Mouse (Mus musculus): ENCODE results near the gene Ebf4. TPM values are rescaled to one million over a fixed set of nuclear protein-coding genes. Genes with fewer than 3 reads are reported as not detected.

Ebf4 gene
- polyA plus RNA-seq, 1 experiment from 2014 or later, result 0.58 TPM

DNA sequence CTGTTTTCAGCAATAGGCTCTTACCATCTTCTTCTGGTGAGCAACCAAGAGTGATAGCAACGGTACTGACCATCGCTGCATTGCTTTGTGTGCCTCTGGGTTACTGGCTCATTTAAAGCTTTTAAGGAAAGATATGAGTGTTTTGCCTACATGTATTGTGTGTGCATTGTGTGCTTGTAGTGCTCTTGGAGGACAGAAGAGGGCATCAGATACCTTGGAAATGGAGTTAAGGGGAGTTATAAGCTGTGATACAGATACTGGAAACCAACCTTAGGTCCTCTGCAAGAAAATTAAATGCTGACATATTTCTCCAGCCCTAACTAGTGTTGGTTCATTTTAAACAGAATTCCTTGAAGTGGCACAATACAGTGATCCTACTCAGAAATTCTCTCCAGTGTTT lies 93.8 kb downstream of the Ebf4 start:
- Histone ChIP-seq H3K4me3 (no peak overlapping the region), H3K4me1 (replicated peaks) (no peaks in the 10 kb centered on the region), H3K4me2 (no peak overlapping the region), H3K9me3 (replicated peaks) (no peaks in the 10 kb centered on the region), H3K9ac (no peak overlapping the region), H3K27ac (no peak overlapping the region), H3K36me3 (no peaks in the 10 kb centered on the region), H3K27me3 (no peaks in the 10 kb centered on the region)
- 83% methylated on average over 2 of the region's 2 CpGs for WGBS
- no peak for ATAC-seq (replicated peaks; ENCODE audit: insufficient number of reproducible peaks, insufficient read depth, low FRiP score, low read depth)

DNA sequence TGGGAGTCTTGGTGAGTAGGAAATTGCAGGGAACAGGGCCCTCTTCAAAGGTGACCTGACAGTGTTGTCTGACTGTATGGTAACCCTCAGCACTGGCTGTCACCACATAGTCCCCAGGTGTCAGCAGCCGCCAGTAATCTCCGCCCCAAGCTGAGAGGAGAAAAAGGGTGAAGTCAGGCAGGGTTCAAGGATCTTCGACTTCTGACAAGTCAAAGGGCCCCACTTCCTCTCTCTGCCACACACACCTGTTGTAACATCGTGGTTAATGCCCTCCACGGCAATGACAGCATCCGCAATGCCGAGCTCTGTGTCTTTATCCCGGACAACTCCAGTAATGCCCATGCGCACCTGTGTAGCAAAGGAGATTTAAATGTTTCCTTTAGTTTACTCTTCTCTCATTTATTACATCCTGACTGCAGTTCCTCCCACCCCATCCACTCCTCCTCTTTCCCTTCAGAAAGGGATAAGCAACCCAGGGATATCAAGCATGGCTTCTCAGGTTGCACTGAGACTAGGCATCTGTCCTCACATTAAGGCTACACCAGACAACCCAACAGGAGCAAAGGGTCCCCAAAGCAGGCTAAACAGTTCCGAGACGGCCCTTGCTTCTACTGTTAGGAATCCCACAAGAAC lies 96.1 kb downstream of the Ebf4 start:
- no peak for ATAC-seq (replicated peaks; ENCODE audit: insufficient number of reproducible peaks, insufficient read depth, low FRiP score, low read depth)
- H3K9ac ChIP-seq, result no peak overlapping the region
- H3K27ac ChIP-seq, result no peak overlapping the region
- H3K9me3 ChIP-seq (replicated peaks), result no peaks in the 10 kb centered on the region
- H3K4me2 ChIP-seq, result no peak overlapping the region
- no peaks in the 10 kb centered on the region for H3K36me3 ChIP-seq
- no peak overlapping the region for H3K4me3 ChIP-seq
- WGBS, result 73% methylated on average over 11 of the region's 11 CpGs
- no peaks in the 10 kb centered on the region for H3K4me1 ChIP-seq (replicated peaks)
- H3K27me3 ChIP-seq, result no peaks in the 10 kb centered on the region

DNA sequence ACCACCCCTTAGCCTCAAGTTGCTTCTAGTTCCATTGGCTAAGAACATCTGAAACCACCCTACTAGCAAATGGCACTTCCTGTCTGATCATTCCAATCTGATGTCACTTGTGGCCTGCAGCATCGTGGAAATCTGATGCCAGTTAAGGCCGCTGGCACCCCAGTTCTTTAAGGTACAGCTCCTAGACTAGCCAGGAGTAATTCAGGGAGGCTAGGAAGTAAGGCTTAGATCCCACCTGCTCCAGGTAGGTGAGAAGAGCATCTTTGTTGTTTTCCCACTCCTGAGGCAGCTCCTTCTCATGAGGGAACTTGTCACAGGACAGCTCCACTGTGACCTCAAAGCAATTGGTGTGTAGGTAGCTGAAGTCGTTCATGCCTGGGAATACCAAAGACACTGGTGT lies 97.9 kb downstream of the Ebf4 start:
- H3K27ac ChIP-seq, result no peak overlapping the region
- H3K4me3 ChIP-seq, result no peak overlapping the region
- WGBS, result 76% methylated on average over 3 of the region's 3 CpGs
- no peaks in the 10 kb centered on the region for H3K36me3 ChIP-seq
- H3K4me1 ChIP-seq (replicated peaks), result peaks cover 12% of the 10 kb centered on the region
- H3K9me3 ChIP-seq (replicated peaks), result no peaks in the 10 kb centered on the region
- H3K4me2 ChIP-seq, result no peak overlapping the region
- H3K9ac ChIP-seq, result no peak overlapping the region
- ATAC-seq (replicated peaks; ENCODE audit: insufficient number of reproducible peaks, insufficient read depth, low FRiP score, low read depth), result no peak
- 0 out of 2 replicates have a peak, but pooled peaks cover 10% of the 10 kb centered on the region for H3K27me3 ChIP-seq

DNA sequence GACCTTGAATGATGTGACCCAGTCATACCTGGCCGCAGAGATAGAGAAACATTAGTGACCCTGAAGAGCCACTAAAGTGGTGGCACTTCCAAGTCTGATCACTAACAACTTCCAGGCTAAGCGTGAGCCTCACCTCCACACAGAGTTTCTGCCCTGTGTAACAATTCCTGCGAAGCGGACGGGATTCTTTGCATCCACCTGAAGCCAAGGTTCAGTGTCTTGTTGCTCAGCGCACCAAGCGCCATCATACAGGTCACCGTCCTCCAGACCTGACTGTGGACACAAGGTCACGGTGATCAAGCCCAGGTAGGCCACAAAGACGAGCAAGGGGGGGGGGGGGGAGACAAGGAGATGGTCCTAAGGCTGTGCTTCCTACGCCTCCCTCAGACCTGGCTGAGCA lies 100.7 kb downstream of the Ebf4 start:
- WGBS, result 95% methylated on average over 11 of the region's 11 CpGs
- no peak for ATAC-seq (replicated peaks; ENCODE audit: insufficient number of reproducible peaks, insufficient read depth, low FRiP score, low read depth)
- no peak overlapping the region for H3K27ac ChIP-seq

DNA sequence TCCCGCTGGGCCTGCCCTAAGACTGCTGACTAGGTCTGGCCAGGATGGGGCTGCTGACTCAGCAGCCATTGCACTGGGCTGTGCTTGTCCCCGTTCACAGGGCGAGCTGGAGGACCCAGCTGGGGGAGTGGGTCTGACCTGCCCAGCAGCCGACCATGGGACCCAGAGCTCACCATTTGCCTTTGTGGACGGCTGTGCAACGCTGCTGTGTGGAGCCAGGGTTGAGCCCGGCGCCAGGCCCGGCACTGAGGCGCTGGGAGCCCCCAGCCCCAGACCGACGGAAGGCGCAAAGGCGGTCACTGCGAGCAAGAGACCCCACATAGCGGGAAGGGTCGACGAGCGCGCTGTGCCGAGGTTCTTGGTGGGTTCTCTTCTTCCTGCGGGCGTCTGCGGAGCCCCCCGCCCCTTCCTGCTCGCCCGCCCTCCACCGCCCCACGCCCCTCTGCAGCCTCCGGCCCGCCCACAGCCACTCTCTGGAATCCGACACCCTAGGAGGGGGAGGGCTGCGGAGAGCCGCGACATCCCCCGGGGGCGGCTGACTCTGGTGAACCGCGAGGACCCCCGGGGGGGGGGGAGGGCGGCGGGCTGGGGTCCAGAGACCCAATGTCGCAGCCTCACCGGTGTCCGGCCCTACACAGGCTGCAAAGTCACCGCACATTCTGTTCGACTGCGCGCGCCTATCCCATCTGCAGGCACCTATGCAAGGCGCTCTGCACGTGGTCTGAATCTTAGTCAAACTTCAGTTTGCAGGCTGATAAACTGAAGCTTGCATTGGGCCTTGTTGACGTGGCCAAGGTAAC lies 102.4 kb downstream of the Ebf4 start, which contains the start of gene Cpxm1:
Cpxm1 (minus strand) TSS at position 389 of the 800 bp plus-strand sequence.
- Histone ChIP-seq H3K27me3 (peaks cover 21% of the 10 kb centered on the region), H3K9me3 (replicated peaks) (no peaks in the 10 kb centered on the region), H3K4me2 (peak within 1 kb of the TSS; percentile 98), H3K36me3 (no peaks in the 10 kb centered on the region), H3K9ac (peak within 1 kb of the TSS; percentile 63), H3K4me3 (peak within 1 kb of the TSS; percentile 69), H3K27ac (peak within 1 kb of the TSS; percentile 41; the same call in 1 of the 2 replicates), H3K4me1 (replicated peaks) (peaks cover 18% of the 10 kb centered on the region)
- WGBS, result under 1% methylated on average over 50 of the region's 53 CpGs
- ATAC-seq (replicated peaks; ENCODE audit: insufficient number of reproducible peaks, insufficient read depth, low FRiP score, low read depth), result peak; percentile 79

More for the DNA sequence above, 100.7 kb downstream of the Ebf4 start:
- no peak overlapping the region for H3K4me3 ChIP-seq
- no peaks in the 10 kb centered on the region for H3K9me3 ChIP-seq (replicated peaks)
- H3K27me3 ChIP-seq, result peaks cover 21% of the 10 kb centered on the region
- H3K9ac ChIP-seq, result no peak overlapping the region
- peaks cover 18% of the 10 kb centered on the region for H3K4me1 ChIP-seq (replicated peaks)
- H3K36me3 ChIP-seq, result no peaks in the 10 kb centered on the region
- no peak overlapping the region for H3K4me2 ChIP-seq

DNA sequence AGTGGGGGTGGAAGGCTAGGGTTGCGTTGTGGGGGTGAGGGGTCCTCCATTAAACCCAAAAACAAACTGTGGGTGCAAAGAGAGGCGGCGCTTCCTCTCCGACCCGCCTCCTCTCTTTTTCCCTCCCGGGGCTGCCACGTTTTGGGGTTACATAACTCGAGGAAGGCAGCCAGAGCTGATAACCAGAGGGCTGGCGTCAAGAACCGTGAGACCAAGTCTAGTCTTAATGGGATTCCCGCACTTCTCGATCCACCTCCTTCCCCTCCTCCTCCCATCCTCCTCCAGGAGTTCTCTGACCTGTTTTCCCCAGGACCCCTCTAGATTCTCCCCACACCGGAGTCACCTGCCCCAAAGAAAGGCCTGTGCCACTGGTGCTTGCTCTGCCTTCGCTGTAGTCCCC lies 103.1 kb downstream of the Ebf4 start:
- Histone ChIP-seq H3K9ac (no peak overlapping the region; the same call in 1 of the 2 replicates), H3K4me1 (replicated peaks) (peaks cover 18% of the 10 kb centered on the region), H3K4me2 (peak overlapping the region; percentile 98), H3K4me3 (peak overlapping the region; percentile 69), H3K27me3 (peaks cover 21% of the 10 kb centered on the region), H3K27ac (no peak overlapping the region), H3K36me3 (no peaks in the 10 kb centered on the region), H3K9me3 (replicated peaks) (no peaks in the 10 kb centered on the region)
- WGBS, result 12% methylated on average over 14 of the region's 14 CpGs
- ATAC-seq (replicated peaks; ENCODE audit: insufficient number of reproducible peaks, insufficient read depth, low FRiP score, low read depth), result no peak

DNA sequence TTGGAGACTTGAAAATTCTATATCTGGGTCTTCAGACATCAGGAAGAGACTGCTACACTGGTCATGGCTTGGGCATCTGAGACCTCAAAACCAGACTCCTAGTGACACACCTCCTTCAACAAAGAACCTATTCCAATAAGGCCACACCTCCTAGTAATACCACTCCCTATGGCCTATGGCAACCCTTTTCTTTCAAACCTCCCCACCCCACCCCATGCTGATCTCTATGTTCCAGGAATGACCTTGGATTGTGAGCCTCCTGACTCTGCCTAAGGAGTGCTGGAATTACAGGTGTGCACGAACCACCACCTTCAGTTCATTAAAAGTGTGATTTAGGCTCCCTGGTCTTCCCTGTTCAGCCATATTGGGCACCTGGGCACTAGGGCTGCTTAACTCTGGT lies 105.1 kb downstream of the Ebf4 start:
- Histone ChIP-seq H3K4me2 (no peak overlapping the region), H3K4me1 (replicated peaks) (peaks cover 18% of the 10 kb centered on the region), H3K27me3 (peaks cover 21% of the 10 kb centered on the region), H3K9me3 (replicated peaks) (no peaks in the 10 kb centered on the region), H3K27ac (no peak overlapping the region), H3K36me3 (no peaks in the 10 kb centered on the region), H3K4me3 (no peak overlapping the region), H3K9ac (no peak overlapping the region)
- WGBS, result 89% methylated on average over 1 of the region's 1 CpGs
- ATAC-seq (replicated peaks; ENCODE audit: insufficient number of reproducible peaks, insufficient read depth, low FRiP score, low read depth), result no peak

DNA sequence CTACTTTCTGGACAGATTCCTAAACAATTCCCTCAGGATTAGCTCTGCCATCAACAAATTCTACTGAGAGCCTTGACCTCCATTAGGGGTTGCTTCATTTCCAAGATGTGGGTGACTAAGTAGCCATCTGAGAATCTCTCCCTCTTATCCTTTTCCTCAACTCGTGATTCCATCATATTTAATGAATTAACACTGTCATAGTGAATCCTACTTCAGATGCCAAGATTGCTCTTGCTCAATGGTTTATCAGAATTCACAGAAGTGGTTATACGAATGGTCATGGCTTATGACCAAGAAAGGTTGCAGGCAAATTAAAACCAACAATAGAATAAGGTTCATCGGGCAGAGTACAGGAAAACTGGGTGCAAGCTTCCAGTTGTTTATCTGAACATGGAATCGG lies 106.9 kb downstream of the Ebf4 start:
- Histone ChIP-seq H3K4me2 (no peak overlapping the region), H3K27ac (no peak overlapping the region), H3K9me3 (replicated peaks) (no peaks in the 10 kb centered on the region), H3K36me3 (no peaks in the 10 kb centered on the region), H3K4me1 (replicated peaks) (peaks cover 15% of the 10 kb centered on the region), H3K27me3 (peaks cover 15% of the 10 kb centered on the region), H3K9ac (no peak overlapping the region), H3K4me3 (no peak overlapping the region)
- ATAC-seq (replicated peaks; ENCODE audit: insufficient number of reproducible peaks, insufficient read depth, low FRiP score, low read depth), result no peak
- 71% methylated on average over 4 of the region's 4 CpGs for WGBS

DNA sequence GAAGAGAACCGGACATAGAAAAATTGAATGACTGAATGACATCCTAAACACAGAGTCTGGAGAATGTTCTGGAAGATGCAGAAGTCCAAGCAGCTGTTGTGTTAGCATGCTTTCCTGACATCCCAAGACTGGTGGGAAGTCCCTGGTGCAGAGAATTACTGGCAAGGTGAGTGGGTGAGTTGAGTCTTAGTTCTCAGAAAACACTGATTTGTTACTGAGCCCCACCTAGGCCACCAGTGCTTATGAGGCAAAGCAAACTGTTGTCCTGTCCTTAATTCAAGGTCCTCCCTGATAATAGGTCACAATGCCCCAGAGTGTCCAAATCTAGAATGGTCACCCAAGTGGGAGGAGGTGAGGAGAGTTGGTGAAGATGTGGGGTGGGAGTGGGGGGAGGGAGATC lies 110.0 kb downstream of the Ebf4 start, which contains the start of the genes Gm28372 and 1700020A23Rik:
Gm28372 (plus strand) TSS at position 301 of the 400 bp plus-strand sequence.
1700020A23Rik (plus strand) TSS at position 321 of the 400 bp plus-strand sequence.
- WGBS, result 86% methylated on average over 1 of the region's 1 CpGs

DNA sequence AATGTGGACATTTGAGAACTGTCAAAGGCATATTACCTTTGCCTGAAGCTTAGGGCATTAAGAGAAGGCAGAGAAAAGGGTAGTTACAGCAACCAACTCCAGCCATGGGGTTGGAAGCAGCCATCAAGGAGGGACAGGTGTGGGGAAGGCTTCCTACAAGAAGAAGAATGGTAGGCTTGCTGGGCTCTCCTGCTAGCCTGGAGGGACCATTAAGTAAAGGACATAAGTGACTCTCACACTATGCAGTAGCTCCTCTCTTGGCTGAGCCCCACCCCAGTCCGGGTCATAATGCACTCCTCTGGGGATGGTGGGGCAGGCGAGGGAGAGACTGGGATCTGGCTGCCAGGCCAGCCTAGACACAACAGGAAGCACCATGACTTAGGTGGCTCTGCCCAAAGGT lies 111.2 kb downstream of the Ebf4 start, which contains the start of gene Tmem239:
Tmem239 (plus strand) TSS at position 301 of the 400 bp plus-strand sequence.
- Histone ChIP-seq H3K36me3 (no peaks in the 10 kb centered on the region), H3K27me3 (no peaks in the 10 kb centered on the region), H3K9ac (no peak within 1 kb of the TSS), H3K4me3 (no peak within 1 kb of the TSS), H3K9me3 (replicated peaks) (no peaks in the 10 kb centered on the region), H3K4me2 (no peak within 1 kb of the TSS), H3K4me1 (replicated peaks) (peaks cover 4% of the 10 kb centered on the region; the same call in 1 of the 2 replicates), H3K27ac (no peak within 1 kb of the TSS)
- 86% methylated on average over 2 of the region's 2 CpGs for WGBS
- ATAC-seq (replicated peaks; ENCODE audit: insufficient number of reproducible peaks, insufficient read depth, low FRiP score, low read depth), result no peak

More for the DNA sequence above, 110.0 kb downstream of the Ebf4 start, which contains the start of the genes Gm28372 and 1700020A23Rik:
- Histone ChIP-seq H3K9ac (no peak within 1 kb of the TSS), H3K9me3 (replicated peaks) (no peaks in the 10 kb centered on the region), H3K4me1 (replicated peaks) (peaks cover 4% of the 10 kb centered on the region; the same call in 1 of the 2 replicates), H3K27me3 (no peaks in the 10 kb centered on the region), H3K27ac (no peak within 1 kb of the TSS), H3K36me3 (no peaks in the 10 kb centered on the region), H3K4me3 (no peak within 1 kb of the TSS), H3K4me2 (no peak within 1 kb of the TSS)
- no peak for ATAC-seq (replicated peaks; ENCODE audit: insufficient number of reproducible peaks, insufficient read depth, low FRiP score, low read depth)

DNA sequence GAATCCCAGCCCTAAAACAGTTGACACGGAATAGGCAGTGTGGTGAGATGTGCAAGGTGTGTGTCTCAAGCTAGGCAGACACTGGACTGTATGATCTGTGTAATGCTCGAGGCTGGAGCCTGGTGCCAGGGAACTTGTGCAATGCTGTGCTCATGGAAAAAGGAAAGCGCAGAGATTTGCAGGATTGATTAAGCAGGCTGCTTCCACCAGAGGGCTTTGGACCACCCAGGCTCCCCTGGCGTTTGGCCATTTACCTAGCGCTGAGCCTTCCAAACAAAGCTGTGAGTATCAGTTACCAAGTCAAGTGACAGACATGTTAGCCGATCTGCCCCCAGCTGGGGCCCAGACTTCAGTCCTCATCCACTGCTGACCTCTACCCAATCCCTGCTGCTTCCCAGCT lies 113.2 kb downstream of the Ebf4 start:
- H3K9me3 ChIP-seq (replicated peaks), result no peaks in the 10 kb centered on the region
- no peak overlapping the region for H3K4me3 ChIP-seq
- H3K9ac ChIP-seq, result no peak overlapping the region
- peaks cover 6% of the 10 kb centered on the region; the same call in 1 of the 2 replicates for H3K4me1 ChIP-seq (replicated peaks)
- 19% methylated on average over 6 of the region's 6 CpGs for WGBS
- no peaks in the 10 kb centered on the region for H3K27me3 ChIP-seq
- H3K36me3 ChIP-seq, result no peaks in the 10 kb centered on the region
- no peak overlapping the region for H3K27ac ChIP-seq
- no peak for ATAC-seq (replicated peaks; ENCODE audit: insufficient number of reproducible peaks, insufficient read depth, low FRiP score, low read depth)
- no peak overlapping the region for H3K4me2 ChIP-seq

Measured in heart, embryonic 15.5 days (tissue).